Mouse (Mus musculus): ENCODE data around the gene Efcab9. TPM values are rescaled to one million over a fixed set of nuclear protein-coding genes. Genes with fewer than 3 reads are reported as not detected.

Efcab9 gene
- polyA plus RNA-seq, 1 experiment = 217 TPM

GRCm38 (mm10) chr11:32550102-32550501 is 18.2 kb upstream of the Efcab9 start:
- H3K4me3 ChIP-seq (ENCODE audit: control insufficient read depth, low read depth, low read length) = no peak overlapping the region
- TF ChIP-seq CTCF (IDR thresholded peaks at IDR 0.05; ENCODE audit: control insufficient read depth, insufficient read depth, insufficient replicate concordance, low read depth, low read length) = no peak
- no peak for TF ChIP-seq POLR2A (IDR thresholded peaks at IDR 0.05; ENCODE audit: control insufficient read depth, low read depth, low read length)
- H3K27ac ChIP-seq (ENCODE audit: control insufficient read depth, insufficient read depth, low read depth, low read length) = no peak overlapping the region
- no peaks in the 10 kb centered on the region for H3K36me3 ChIP-seq (ENCODE audit: control insufficient read depth, insufficient read depth, low read length)
- no peaks in the 10 kb centered on the region; the same call in 1 of the 2 replicates for H3K4me1 ChIP-seq (ENCODE audit: control insufficient read depth, insufficient read depth, low read length)
- H3K27me3 ChIP-seq (ENCODE audit: control insufficient read depth, insufficient read depth, low read length) = no peaks in the 10 kb centered on the region

GRCm38 (mm10) chr11:32549236-32549635 is 17.4 kb upstream of the Efcab9 start:
- H3K4me1 ChIP-seq (ENCODE audit: control insufficient read depth, insufficient read depth, low read length) = no peaks in the 10 kb centered on the region; the same call in 1 of the 2 replicates
- TF ChIP-seq POLR2A (IDR thresholded peaks at IDR 0.05; ENCODE audit: control insufficient read depth, low read depth, low read length) = no peak
- no peak for TF ChIP-seq CTCF (IDR thresholded peaks at IDR 0.05; ENCODE audit: control insufficient read depth, insufficient read depth, insufficient replicate concordance, low read depth, low read length)
- no peaks in the 10 kb centered on the region for H3K36me3 ChIP-seq (ENCODE audit: control insufficient read depth, insufficient read depth, low read length)
- H3K27me3 ChIP-seq (ENCODE audit: control insufficient read depth, insufficient read depth, low read length) = no peaks in the 10 kb centered on the region
- H3K4me3 ChIP-seq (ENCODE audit: control insufficient read depth, low read depth, low read length) = no peak overlapping the region
- H3K27ac ChIP-seq (ENCODE audit: control insufficient read depth, insufficient read depth, low read depth, low read length) = no peak overlapping the region

GRCm38 (mm10) chr11:32548240-32548639 is 16.4 kb upstream of the Efcab9 start:
- TF ChIP-seq CTCF (IDR thresholded peaks at IDR 0.05; ENCODE audit: control insufficient read depth, insufficient read depth, insufficient replicate concordance, low read depth, low read length) = no peak
- TF ChIP-seq POLR2A (IDR thresholded peaks at IDR 0.05; ENCODE audit: control insufficient read depth, low read depth, low read length) = no peak
- no peaks in the 10 kb centered on the region for H3K27me3 ChIP-seq (ENCODE audit: control insufficient read depth, insufficient read depth, low read length)
- no peaks in the 10 kb centered on the region for H3K4me1 ChIP-seq (ENCODE audit: control insufficient read depth, insufficient read depth, low read length)
- H3K27ac ChIP-seq (ENCODE audit: control insufficient read depth, insufficient read depth, low read depth, low read length) = no peak overlapping the region
- H3K4me3 ChIP-seq (ENCODE audit: control insufficient read depth, low read depth, low read length) = no peak overlapping the region
- no peaks in the 10 kb centered on the region for H3K36me3 ChIP-seq (ENCODE audit: control insufficient read depth, insufficient read depth, low read length)

DNA sequence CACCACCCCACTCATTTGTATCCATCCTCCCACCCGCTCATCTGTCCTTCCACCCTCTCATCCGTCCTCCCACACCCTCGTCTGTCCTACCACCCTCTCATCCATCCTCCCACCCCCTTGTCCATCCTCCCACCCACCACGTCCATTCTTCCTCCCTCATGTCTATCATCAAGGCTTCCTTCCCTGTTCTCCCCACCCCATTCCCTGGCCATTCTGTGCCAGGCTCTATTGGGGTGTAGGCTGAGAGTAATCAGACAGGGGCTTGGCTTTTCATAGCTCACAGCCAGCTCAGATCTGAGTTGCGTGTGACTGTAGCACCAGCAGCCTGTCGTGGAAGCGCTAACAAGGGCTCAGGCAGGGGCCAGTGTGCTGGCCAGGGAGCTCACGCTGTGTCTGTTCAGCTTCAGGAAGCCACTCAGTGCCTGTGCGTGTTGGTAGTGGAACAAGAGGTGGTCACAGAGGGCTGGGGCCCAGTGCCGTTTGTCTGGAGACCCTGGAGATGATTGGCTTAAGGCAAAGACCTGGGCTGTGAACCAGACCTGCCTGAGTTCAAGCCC is 15.6 kb upstream of the Efcab9 start:
- H3K36me3 ChIP-seq (ENCODE audit: control insufficient read depth, insufficient read depth, low read length) = no peaks in the 10 kb centered on the region
- H3K27ac ChIP-seq (ENCODE audit: control insufficient read depth, insufficient read depth, low read depth, low read length) = no peak overlapping the region
- H3K4me1 ChIP-seq (ENCODE audit: control insufficient read depth, insufficient read depth, low read length) = no peaks in the 10 kb centered on the region
- H3K4me3 ChIP-seq (ENCODE audit: control insufficient read depth, low read depth, low read length) = no peak overlapping the region
- TF ChIP-seq POLR2A (IDR thresholded peaks at IDR 0.05; ENCODE audit: control insufficient read depth, low read depth, low read length) = no peak
- TF ChIP-seq CTCF (IDR thresholded peaks at IDR 0.05; ENCODE audit: control insufficient read depth, insufficient read depth, insufficient replicate concordance, low read depth, low read length) = no peak
- no peaks in the 10 kb centered on the region for H3K27me3 ChIP-seq (ENCODE audit: control insufficient read depth, insufficient read depth, low read length)

DNA sequence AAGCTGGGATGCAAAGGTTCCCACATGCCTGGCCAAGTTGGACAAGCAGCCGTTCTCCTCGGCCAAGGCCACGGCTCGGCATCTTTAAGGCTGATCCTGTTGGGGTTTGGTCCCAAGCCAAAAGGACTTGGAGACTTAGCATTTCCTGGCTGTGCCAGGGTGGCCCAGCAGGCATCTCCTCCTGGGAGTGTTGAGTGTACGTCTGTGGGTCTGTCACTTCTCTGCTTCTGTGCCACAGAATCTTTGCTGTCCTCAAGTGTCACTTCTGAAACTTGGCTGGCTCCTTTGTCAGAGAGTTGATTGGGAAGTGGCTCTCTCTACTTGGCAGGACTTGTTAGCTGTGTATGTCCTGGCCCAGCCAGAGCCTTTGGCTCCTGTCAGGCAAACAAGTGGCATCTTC is 14.6 kb upstream of the Efcab9 start:
- Histone ChIP-seq H3K4me1 (ENCODE audit: control insufficient read depth, insufficient read depth, low read length) (no peaks in the 10 kb centered on the region), H3K27me3 (ENCODE audit: control insufficient read depth, insufficient read depth, low read length) (no peaks in the 10 kb centered on the region), H3K36me3 (ENCODE audit: control insufficient read depth, insufficient read depth, low read length) (no peaks in the 10 kb centered on the region), H3K27ac (ENCODE audit: control insufficient read depth, insufficient read depth, low read depth, low read length) (no peak overlapping the region), H3K4me3 (ENCODE audit: control insufficient read depth, low read depth, low read length) (no peak overlapping the region)
- no peak for TF ChIP-seq CTCF (IDR thresholded peaks at IDR 0.05; ENCODE audit: control insufficient read depth, insufficient read depth, insufficient replicate concordance, low read depth, low read length)
- TF ChIP-seq POLR2A (IDR thresholded peaks at IDR 0.05; ENCODE audit: control insufficient read depth, low read depth, low read length) = no peak

DNA sequence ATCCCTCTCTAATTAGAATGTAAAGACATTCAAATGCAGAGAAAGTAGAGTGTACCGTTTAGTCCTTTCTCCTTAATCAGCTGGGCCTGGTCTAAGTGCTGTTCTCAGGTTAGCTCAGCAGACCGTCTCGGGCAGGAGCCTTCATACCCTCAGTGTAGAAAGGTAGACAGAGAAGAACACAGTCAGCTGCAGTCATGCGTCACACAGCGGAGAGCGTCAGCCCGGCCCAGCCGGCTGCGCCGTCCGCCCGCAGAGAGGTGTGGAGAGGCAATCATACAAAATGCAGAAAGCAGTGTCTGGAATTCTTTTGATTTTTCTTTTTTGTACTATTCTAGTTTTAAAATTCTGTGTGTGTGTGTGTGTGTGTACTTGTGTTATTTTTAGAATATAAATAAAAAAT is 13.7 kb upstream of the Efcab9 start:
- no peaks in the 10 kb centered on the region for H3K27me3 ChIP-seq (ENCODE audit: control insufficient read depth, insufficient read depth, low read length)
- H3K36me3 ChIP-seq (ENCODE audit: control insufficient read depth, insufficient read depth, low read length) = no peaks in the 10 kb centered on the region
- TF ChIP-seq POLR2A (IDR thresholded peaks at IDR 0.05; ENCODE audit: control insufficient read depth, low read depth, low read length) (no peak), CTCF (IDR thresholded peaks at IDR 0.05; ENCODE audit: control insufficient read depth, insufficient read depth, insufficient replicate concordance, low read depth, low read length) (no peak)
- no peak overlapping the region for H3K4me3 ChIP-seq (ENCODE audit: control insufficient read depth, low read depth, low read length)
- no peaks in the 10 kb centered on the region for H3K4me1 ChIP-seq (ENCODE audit: control insufficient read depth, insufficient read depth, low read length)
- H3K27ac ChIP-seq (ENCODE audit: control insufficient read depth, insufficient read depth, low read depth, low read length) = no peak overlapping the region

DNA sequence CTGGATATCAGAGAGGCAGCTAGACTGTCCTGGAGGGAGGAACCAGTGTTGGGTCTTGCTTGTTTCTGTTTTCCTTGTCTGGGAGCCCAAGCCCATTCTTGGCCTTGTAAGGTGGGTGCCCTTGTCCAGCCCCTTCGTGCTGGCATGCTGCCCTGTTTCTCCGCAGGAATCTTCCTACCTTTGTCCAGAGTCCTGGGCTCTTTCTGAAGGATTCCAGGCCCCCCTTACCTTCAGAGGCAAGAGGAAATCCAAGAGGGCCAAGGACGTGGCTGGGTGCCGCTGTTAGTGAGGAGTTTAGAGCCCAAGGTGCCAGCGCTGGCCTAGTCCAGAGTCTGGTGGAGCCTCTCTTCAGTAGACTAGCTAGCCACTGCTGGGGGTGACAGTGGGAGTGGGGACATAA is 12.6 kb upstream of the Efcab9 start:
- H3K36me3 ChIP-seq (ENCODE audit: control insufficient read depth, insufficient read depth, low read length) = no peaks in the 10 kb centered on the region
- no peak overlapping the region for H3K27ac ChIP-seq (ENCODE audit: control insufficient read depth, insufficient read depth, low read depth, low read length)
- no peak overlapping the region for H3K4me3 ChIP-seq (ENCODE audit: control insufficient read depth, low read depth, low read length)
- no peak for TF ChIP-seq POLR2A (IDR thresholded peaks at IDR 0.05; ENCODE audit: control insufficient read depth, low read depth, low read length)
- TF ChIP-seq CTCF (IDR thresholded peaks at IDR 0.05; ENCODE audit: control insufficient read depth, insufficient read depth, insufficient replicate concordance, low read depth, low read length) = no peak
- H3K4me1 ChIP-seq (ENCODE audit: control insufficient read depth, insufficient read depth, low read length) = no peaks in the 10 kb centered on the region; the same call in 1 of the 2 replicates
- H3K27me3 ChIP-seq (ENCODE audit: control insufficient read depth, insufficient read depth, low read length) = no peaks in the 10 kb centered on the region
